Mouse (Mus musculus) lung, embryonic 14.5 days (tissue): Measurements from ENCODE around the gene Cers6. TPM values are rescaled to one million over a fixed set of nuclear protein-coding genes. Genes with fewer than 3 reads are reported as not detected.

Source experiments
- ATAC-seq: fragments of 200-750 bp; cut with Nextera tagmentation; 2 replicates; pipeline ENCODE4 v1.8.0; 2017; ENCODE audit warnings: mild to moderate bottlenecking, moderate TSS enrichment, moderate library complexity; ENCODE audit not compliant: insufficient read depth
- DNase-seq: peaks from one replicate; pipeline ENCODE4 v3.0.0-alpha.2; 2015
- H3K27ac ChIP-seq: fragments of 300-500 bp; sonication (generic); 2 replicates; pipeline ENCODE4 v1.5.1; 2014; ENCODE audit warnings: low read depth, mild to moderate bottlenecking, moderate library complexity
- H3K27me3 ChIP-seq: fragments of 300-500 bp; sonication (generic); 2 replicates; pipeline ENCODE4 v1.6.1; 2014; ENCODE audit warnings: low read length, control low read depth; ENCODE audit not compliant: insufficient read depth
- H3K36me3 ChIP-seq: fragments of 300-500 bp; sonication (generic); 2 replicates; pipeline ENCODE4 v1.6.1; 2014; ENCODE audit warnings: control low read depth; ENCODE audit not compliant: insufficient read depth
- H3K4me1 ChIP-seq: fragments of 300-500 bp; sonication (generic); 2 replicates; pipeline ENCODE4 v1.6.1; 2014; ENCODE audit warnings: antibody characterized with exemption, control low read depth; ENCODE audit not compliant: insufficient read depth
- H3K4me2 ChIP-seq: fragments of 300-500 bp; sonication (generic); 2 replicates; pipeline ENCODE4 v1.6.1; 2014; ENCODE audit warnings: mild to moderate bottlenecking
- H3K4me3 ChIP-seq: fragments of 300-500 bp; sonication (generic); 2 replicates; pipeline ENCODE4 v1.5.1; 2014; ENCODE audit warnings: low read depth, low read length
- H3K9ac ChIP-seq: fragments of 300-500 bp; sonication (generic); 2 replicates; pipeline ENCODE4 v1.6.1; 2014
- H3K9me3 ChIP-seq: fragments of 300-500 bp; sonication (generic); 2 replicates; pipeline ENCODE4 v1.6.1; 2016; ENCODE audit warnings: low read depth, low read length, control low read depth
- CTCF ChIP-seq: IDR thresholded peaks from 2 replicates; pipeline ENCODE4 v1.5.1; 2016; ENCODE audit warnings: antibody characterized with exemption, low read depth
- WGBS: fragments of 180-500 bp; shearing (Covaris S2); extraction: QIAGEN DNeasy Blood & Tissue Kit; methylation state at CpG from one replicate; pipeline ENCODE4 v1.1.7; 2014; 5-methylcytosine and 5-hydroxymethylcytosine counted together
- polyA plus RNA-seq: library from polyadenylated mRNA; unstranded; fragments of >200 nt; fragmentation: Nextera tagmentation; extraction: Ambion mirVana; gene quantifications from 2 replicates; pipeline ENCODE4 v1.2.1, GENCODE M21; 2014

Gene Cers6
- polyA plus RNA-seq, 1 experiment from 2014 or later: 26.2 TPM

- Histone ChIP-seq H3K36me3 (no peaks in the 10 kb centered on the region), H3K27me3 (no peaks in the 10 kb centered on the region), H3K9ac (no peak overlapping the region), H3K4me2 (0 out of 2 replicates have a peak overlapping the region, but pooled peaks have one; percentile 4), H3K9me3 (no peaks in the 10 kb centered on the region), H3K4me1 (peaks cover 26% of the 10 kb centered on the region), H3K27ac (no peak overlapping the region), H3K4me3 (no peak overlapping the region)
- no peak for TF ChIP-seq CTCF
- 56% methylated on average over 9 of the region's 9 CpGs for WGBS
- ATAC-seq (no peak), DNase-seq (no peak)
These were observed 120.1 kb downstream of the Cers6 start for GRCm38 (mm10) chr2:68981302-68981701.

- no peak for TF ChIP-seq CTCF
- no peak overlapping the region for H3K4me3 ChIP-seq
- ATAC-seq (peak; percentile 62; the same call in 1 of the 2 replicates), DNase-seq (peak; percentile 57)
- H3K4me1 ChIP-seq: peaks cover 26% of the 10 kb centered on the region
- WGBS: 20% methylated on average over 11 of the region's 11 CpGs
- no peak overlapping the region for H3K27ac ChIP-seq
- no peak overlapping the region for H3K9ac ChIP-seq
- H3K9me3 ChIP-seq: no peaks in the 10 kb centered on the region
- no peaks in the 10 kb centered on the region for H3K36me3 ChIP-seq
- 0 out of 2 replicates have a peak overlapping the region, but pooled peaks have one; percentile 4 for H3K4me2 ChIP-seq
- no peaks in the 10 kb centered on the region for H3K27me3 ChIP-seq
These were observed 120.6 kb downstream of the Cers6 start for GRCm38 (mm10) chr2:68981756-68982409.

GRCm38 (mm10) chr2:68982979-68983378 lies 121.7 kb downstream of the Cers6 start:
- no peaks in the 10 kb centered on the region for H3K9me3 ChIP-seq
- DNase-seq (no peak), ATAC-seq (no peak)
- no peak overlapping the region for H3K4me2 ChIP-seq
- H3K36me3 ChIP-seq: no peaks in the 10 kb centered on the region
- TF ChIP-seq CTCF: no peak
- no peak overlapping the region for H3K9ac ChIP-seq
- H3K27ac ChIP-seq: no peak overlapping the region
- H3K4me3 ChIP-seq: no peak overlapping the region
- 70% methylated on average over 3 of the region's 3 CpGs for WGBS
- no peaks in the 10 kb centered on the region for H3K27me3 ChIP-seq
- H3K4me1 ChIP-seq: peaks cover 26% of the 10 kb centered on the region

- Histone ChIP-seq H3K4me2 (no peak overlapping the region), H3K27ac (no peak overlapping the region), H3K9me3 (no peaks in the 10 kb centered on the region), H3K27me3 (no peaks in the 10 kb centered on the region), H3K4me1 (peaks cover 26% of the 10 kb centered on the region), H3K36me3 (no peaks in the 10 kb centered on the region), H3K4me3 (no peak overlapping the region), H3K9ac (no peak overlapping the region)
- ATAC-seq: no peak
- no peak for DNase-seq
- WGBS: 70% methylated on average over 3 of the region's 3 CpGs
- TF ChIP-seq CTCF: no peak
These were observed 122.2 kb downstream of the Cers6 start for GRCm38 (mm10) chr2:68983431-68983830.

GRCm38 (mm10) chr2:68989117-68989516 lies 127.9 kb downstream of the Cers6 start:
- H3K27ac ChIP-seq: no peak overlapping the region
- DNase-seq (no peak), ATAC-seq (no peak)
- H3K36me3 ChIP-seq: no peaks in the 10 kb centered on the region
- H3K4me2 ChIP-seq: no peak overlapping the region
- H3K9me3 ChIP-seq: no peaks in the 10 kb centered on the region
- H3K4me1 ChIP-seq: peaks cover 8% of the 10 kb centered on the region
- no peak overlapping the region for H3K4me3 ChIP-seq
- no peaks in the 10 kb centered on the region for H3K27me3 ChIP-seq
- WGBS: 87% methylated on average over 6 of the region's 6 CpGs
- H3K9ac ChIP-seq: no peak overlapping the region
- no peak for TF ChIP-seq CTCF

DNA sequence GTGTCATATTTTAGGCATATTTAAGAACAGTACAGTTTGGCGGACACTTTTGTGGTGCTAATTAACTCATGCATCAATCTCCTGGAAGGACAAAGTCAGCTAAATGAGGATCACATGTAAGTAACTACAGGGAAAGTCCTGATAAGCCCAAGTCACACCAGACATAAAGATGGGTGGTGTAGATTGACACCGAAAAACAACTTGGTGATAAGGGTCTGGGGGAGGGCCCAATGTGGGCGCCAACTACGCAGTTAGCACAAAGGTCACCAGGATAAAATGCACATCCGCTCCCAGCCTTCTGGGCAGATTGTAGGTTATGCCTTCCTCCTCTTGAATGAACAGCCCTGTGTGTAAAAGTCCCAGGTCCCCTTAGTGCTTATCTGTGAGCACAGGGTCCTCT lies 131.4 kb downstream of the Cers6 start:
- no peak overlapping the region for H3K27ac ChIP-seq
- H3K4me3 ChIP-seq: no peak overlapping the region
- no peak for ATAC-seq
- no peak for DNase-seq
- no peak overlapping the region for H3K9ac ChIP-seq
- no peaks in the 10 kb centered on the region for H3K36me3 ChIP-seq
- no peak for TF ChIP-seq CTCF
- no peaks in the 10 kb centered on the region for H3K27me3 ChIP-seq
- no peaks in the 10 kb centered on the region for H3K9me3 ChIP-seq
- WGBS: 77% methylated on average over 5 of the region's 5 CpGs
- no peaks in the 10 kb centered on the region for H3K4me1 ChIP-seq
- H3K4me2 ChIP-seq: no peak overlapping the region

DNA sequence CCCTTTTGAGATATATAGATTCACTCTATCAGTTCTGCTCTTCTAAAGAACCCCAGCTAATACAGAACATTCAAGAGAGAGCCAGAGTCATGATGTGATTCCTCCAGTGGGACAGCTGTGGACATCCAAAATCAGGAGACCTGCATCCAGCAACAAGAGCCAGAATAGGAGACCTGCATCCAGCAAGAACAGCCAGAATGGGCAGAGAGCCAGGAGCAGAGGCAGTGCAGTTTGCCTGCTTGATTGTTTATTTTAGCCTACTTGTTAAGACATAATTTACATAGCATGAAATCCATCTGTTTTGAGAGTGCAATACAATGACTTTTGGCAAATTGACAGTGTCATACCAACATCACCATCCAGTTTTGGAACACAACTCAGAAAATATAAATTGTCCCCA lies 133.2 kb downstream of the Cers6 start:
- no peak overlapping the region for H3K4me2 ChIP-seq
- ATAC-seq (peak; percentile 87), DNase-seq (peak; percentile 87)
- H3K9ac ChIP-seq: no peak overlapping the region
- no peak overlapping the region for H3K4me3 ChIP-seq
- no peaks in the 10 kb centered on the region for H3K9me3 ChIP-seq
- no peak for TF ChIP-seq CTCF
- no peak overlapping the region for H3K27ac ChIP-seq
- H3K4me1 ChIP-seq: no peaks in the 10 kb centered on the region
- H3K36me3 ChIP-seq: no peaks in the 10 kb centered on the region
- H3K27me3 ChIP-seq: no peaks in the 10 kb centered on the region
